Mouse (Mus musculus) midbrain, embryonic 14.5 days (tissue): ENCODE results near the gene Cdh22. TPM values are rescaled to one million over a fixed set of nuclear protein-coding genes. Genes with fewer than 3 reads are reported as not detected.

ENCODE experiments used
- ATAC-seq: fragments of 200-750 bp; cut with Nextera tagmentation; 2 replicates; pipeline ENCODE4 v1.8.0; 2017; ENCODE audit warnings: moderate number of reproducible peaks, moderate library complexity; ENCODE audit not compliant: low FRiP score, low TSS enrichment
- DNase-seq: peaks from one replicate; pipeline ENCODE4 v3.0.0-alpha.2; 2015
- H3K27ac ChIP-seq: fragments of 300-500 bp; sonication (generic); replicated peaks from 2 replicates; pipeline ENCODE4 v1.5.1; 2014; ENCODE audit warnings: mild to moderate bottlenecking, low read depth, low read length, moderate library complexity
- H3K27me3 ChIP-seq: fragments of 300-500 bp; sonication (generic); 2 replicates; pipeline ENCODE4 v1.6.1; 2014; ENCODE audit warnings: low read length, control low read depth, mixed read lengths; ENCODE audit not compliant: control insufficient read depth, insufficient read depth
- H3K36me3 ChIP-seq: fragments of 300-500 bp; sonication (generic); 2 replicates; pipeline ENCODE4 v1.6.1; 2014; ENCODE audit warnings: low read length, control low read depth; ENCODE audit not compliant: control insufficient read depth, insufficient read depth
- H3K4me1 ChIP-seq: fragments of 300-500 bp; sonication (generic); 2 replicates; pipeline ENCODE4 v1.6.1; 2014; ENCODE audit warnings: mild to moderate bottlenecking, antibody characterized with exemption, low read length, control low read depth; ENCODE audit not compliant: control insufficient read depth, insufficient read depth
- H3K4me2 ChIP-seq: fragments of 300-500 bp; sonication (generic); 2 replicates; pipeline ENCODE4 v1.6.1; 2014; ENCODE audit warnings: mild to moderate bottlenecking, low read length, moderate library complexity
- H3K4me3 ChIP-seq: fragments of 300-500 bp; sonication (generic); replicated peaks from 2 replicates; pipeline ENCODE4 v1.5.1; 2014; ENCODE audit warnings: low read depth, low read length
- H3K9ac ChIP-seq: fragments of 300-500 bp; sonication (generic); replicated peaks from 2 replicates; pipeline ENCODE4 v1.6.1; 2014; ENCODE audit warnings: mild to moderate bottlenecking, low read length, moderate library complexity
- H3K9me3 ChIP-seq: fragments of 300-500 bp; sonication (generic); 2 replicates; pipeline ENCODE4 v1.6.1; 2016; ENCODE audit warnings: low read length, control low read depth, mixed read lengths; ENCODE audit not compliant: control insufficient read depth
- WGBS: fragments of 180-500 bp; shearing (Covaris S2); extraction: QIAGEN DNeasy Blood & Tissue Kit; methylation state at CpG from one replicate; pipeline ENCODE4 v1.1.7; 2014; 5-methylcytosine and 5-hydroxymethylcytosine counted together
- polyA plus RNA-seq: library from polyadenylated mRNA; unstranded; fragments of >200 nt; fragmentation: Nextera tagmentation; extraction: Ambion mirVana; gene quantifications from 2 replicates; pipeline ENCODE4 v1.2.1, GENCODE M21; 2014

Cdh22 gene
- polyA plus RNA-seq, 1 experiment from 2014 or later: 15.8 TPM

DNA sequence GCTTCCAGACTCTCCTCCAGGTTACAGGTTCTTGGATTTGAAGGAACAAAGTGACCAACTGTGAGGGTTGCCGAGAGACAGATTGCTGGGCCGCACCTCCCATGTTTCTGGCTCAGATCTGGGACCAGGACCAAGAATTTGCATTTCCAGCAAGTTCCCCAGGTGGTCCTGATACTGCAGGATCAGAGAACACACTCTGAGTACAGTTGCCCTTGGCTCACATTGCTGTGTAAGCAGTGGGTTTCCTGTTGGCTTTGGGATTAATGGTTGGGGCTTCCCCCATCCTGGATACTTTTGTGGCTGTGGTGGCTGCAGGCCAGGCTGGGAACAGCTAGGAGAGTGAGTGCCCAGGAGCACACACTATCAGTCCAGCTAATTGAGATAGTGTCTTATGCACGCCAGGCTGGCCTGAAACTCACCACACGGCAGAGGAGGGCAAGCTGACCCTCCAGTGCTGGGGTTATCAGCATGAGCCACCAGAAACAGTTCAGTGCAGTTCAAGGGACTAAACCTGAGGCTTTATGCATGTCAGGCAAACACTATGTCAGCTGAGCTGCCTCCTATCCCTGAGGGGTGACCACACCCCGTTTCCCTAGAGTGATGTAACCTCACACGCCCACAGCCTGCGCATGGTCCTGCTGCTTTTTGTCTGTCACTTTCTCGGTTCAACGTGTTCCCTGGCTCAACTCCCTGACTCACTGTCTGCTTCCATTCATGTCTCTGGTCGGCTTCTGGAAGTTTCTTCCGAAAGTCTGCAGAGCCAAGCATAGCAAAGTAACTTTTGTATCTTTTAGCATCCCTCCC lies 160.4 kb downstream of the Cdh22 start:
- peaks cover 35% of the 10 kb centered on the region for H3K4me1 ChIP-seq
- no peak for ATAC-seq
- no peak overlapping the region for H3K9ac ChIP-seq
- H3K4me3 ChIP-seq: no peak overlapping the region
- no peaks in the 10 kb centered on the region for H3K9me3 ChIP-seq
- H3K27me3 ChIP-seq: peaks cover 4% of the 10 kb centered on the region; the same call in 1 of the 2 replicates
- H3K4me2 ChIP-seq: no peak overlapping the region
- H3K36me3 ChIP-seq: no peaks in the 10 kb centered on the region
- DNase-seq: no peak
- H3K27ac ChIP-seq: no peak overlapping the region
- WGBS: 54% methylated on average over 11 of the region's 11 CpGs

DNA sequence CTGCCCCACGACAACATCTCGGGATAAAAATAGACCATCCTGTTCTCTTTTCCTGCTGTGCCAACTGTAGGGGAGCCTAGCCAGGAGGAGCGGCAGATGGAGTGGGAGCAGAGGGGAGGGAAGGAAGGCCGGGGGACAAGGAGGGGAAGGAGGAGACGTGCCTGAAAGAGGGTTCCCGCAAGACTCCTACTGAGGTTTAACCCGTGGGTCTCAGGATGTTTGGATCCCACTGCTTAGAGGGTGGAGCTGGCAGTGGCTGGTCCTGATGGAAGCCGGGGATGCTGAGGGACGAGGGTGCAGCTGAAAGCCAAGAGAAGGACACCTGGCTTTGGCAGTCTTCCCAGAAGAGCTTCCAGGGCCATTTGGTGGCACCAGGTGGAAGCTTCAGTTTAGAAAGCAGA lies 161.3 kb downstream of the Cdh22 start:
- Histone ChIP-seq H3K9ac (no peak overlapping the region), H3K9me3 (no peaks in the 10 kb centered on the region), H3K36me3 (no peaks in the 10 kb centered on the region), H3K27me3 (peaks cover 4% of the 10 kb centered on the region; the same call in 1 of the 2 replicates), H3K4me3 (no peak overlapping the region), H3K27ac (no peak overlapping the region), H3K4me2 (no peak overlapping the region), H3K4me1 (peaks cover 26% of the 10 kb centered on the region)
- DNase-seq: no peak
- no peak for ATAC-seq
- 24% methylated on average over 9 of the region's 9 CpGs for WGBS

DNA sequence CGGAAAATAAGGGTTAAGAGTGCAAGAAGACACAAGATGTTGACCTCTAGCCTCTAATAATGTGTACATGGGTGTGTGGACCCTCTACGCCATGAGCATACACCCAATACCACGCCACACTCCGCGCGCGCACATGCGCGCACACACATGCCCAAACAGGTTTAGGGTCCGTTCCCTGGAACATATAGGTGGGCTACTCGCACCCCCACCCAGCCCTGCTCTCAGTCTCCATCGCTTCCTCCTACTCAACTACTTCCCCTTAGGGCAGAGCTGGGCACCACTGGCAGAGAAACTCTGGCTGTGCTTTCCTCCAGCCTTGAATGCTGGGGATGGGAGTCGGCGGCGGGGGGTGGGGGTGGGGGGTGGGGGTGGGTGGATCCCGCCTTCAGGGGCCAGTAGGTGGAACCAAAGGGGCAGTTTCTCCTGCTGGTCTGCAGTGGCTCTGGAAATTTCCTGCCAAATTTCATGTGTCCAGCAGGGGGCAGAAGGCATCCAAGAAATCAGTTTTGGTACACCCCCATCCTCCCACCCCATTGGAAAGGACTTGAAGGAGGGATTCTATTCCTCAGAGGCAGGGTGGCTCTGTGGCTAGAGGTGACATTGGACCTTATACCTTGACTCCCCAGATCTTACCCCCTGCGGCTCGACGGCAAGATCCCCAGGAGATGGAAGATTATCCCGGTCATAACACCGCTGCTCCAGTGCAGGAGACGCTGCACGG lies 164.4 kb downstream of the Cdh22 start:
- 0 out of 2 replicates have a peak, but pooled peaks have one; percentile 8 for ATAC-seq
- peaks cover 4% of the 10 kb centered on the region; the same call in 1 of the 2 replicates for H3K27me3 ChIP-seq
- H3K4me1 ChIP-seq: peaks cover 3% of the 10 kb centered on the region; the same call in 1 of the 2 replicates
- H3K9ac ChIP-seq: peak overlapping the region; percentile 24; the same call in 1 of the 2 replicates
- H3K27ac ChIP-seq: no peak overlapping the region
- H3K36me3 ChIP-seq: no peaks in the 10 kb centered on the region
- no peak overlapping the region for H3K4me3 ChIP-seq
- H3K9me3 ChIP-seq: no peaks in the 10 kb centered on the region
- WGBS: 19% methylated on average over 23 of the region's 23 CpGs
- peak; percentile 88 for DNase-seq
- H3K4me2 ChIP-seq: peak overlapping the region; percentile 30

DNA sequence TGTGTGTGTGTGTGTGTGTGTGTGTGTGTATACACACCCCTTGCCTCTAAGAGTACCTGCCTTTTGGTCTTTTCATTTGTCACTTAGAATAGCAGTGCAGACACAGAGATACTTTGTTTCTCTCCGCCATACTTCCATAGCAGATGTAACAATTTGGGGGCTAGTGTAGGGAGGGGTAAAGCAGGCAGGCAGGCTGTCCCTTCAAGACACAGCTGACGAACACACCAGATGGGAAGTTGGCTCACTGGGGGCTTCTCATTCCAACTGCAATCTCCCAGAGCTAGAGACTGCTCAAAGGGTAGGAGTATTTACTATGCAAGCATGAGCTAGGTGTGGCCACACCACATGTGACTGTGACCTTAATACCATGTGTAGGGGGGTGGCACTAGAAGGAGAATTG lies 165.8 kb downstream of the Cdh22 start:
- no peak for ATAC-seq
- Histone ChIP-seq H3K9ac (no peak overlapping the region), H3K36me3 (no peaks in the 10 kb centered on the region), H3K4me3 (no peak overlapping the region), H3K9me3 (no peaks in the 10 kb centered on the region), H3K4me2 (no peak overlapping the region), H3K4me1 (peaks cover 3% of the 10 kb centered on the region; the same call in 1 of the 2 replicates), H3K27ac (no peak overlapping the region), H3K27me3 (no peaks in the 10 kb centered on the region; the same call in 1 of the 2 replicates)
- DNase-seq: no peak
- WGBS: 77% methylated on average over 2 of the region's 2 CpGs

DNA sequence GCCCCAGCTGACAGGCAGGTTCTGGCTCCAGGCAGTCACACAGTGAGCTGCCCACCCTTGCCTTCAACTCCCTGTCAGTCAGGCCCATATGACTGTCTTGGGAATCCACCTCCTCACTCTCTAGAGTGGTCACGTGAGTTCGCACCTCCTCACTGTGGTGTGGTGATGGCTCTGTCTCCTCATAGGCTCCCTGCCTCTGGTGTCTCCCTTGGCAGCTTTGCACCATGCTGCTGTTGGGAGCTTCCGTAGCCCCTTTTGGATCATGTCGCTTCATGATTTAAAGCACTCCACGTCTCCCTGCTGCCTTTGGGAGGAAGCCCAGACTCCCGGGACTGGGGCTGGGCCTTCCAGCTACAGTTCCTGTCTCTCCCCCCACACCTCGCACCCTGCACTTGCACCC lies 170.2 kb downstream of the Cdh22 start:
- Histone ChIP-seq H3K4me3 (no peak overlapping the region), H3K27me3 (no peaks in the 10 kb centered on the region), H3K4me2 (no peak overlapping the region), H3K9ac (no peak overlapping the region), H3K36me3 (no peaks in the 10 kb centered on the region), H3K27ac (no peak overlapping the region), H3K4me1 (no peaks in the 10 kb centered on the region), H3K9me3 (no peaks in the 10 kb centered on the region)
- DNase-seq (no peak), ATAC-seq (no peak)
- WGBS: 69% methylated on average over 7 of the region's 7 CpGs

DNA sequence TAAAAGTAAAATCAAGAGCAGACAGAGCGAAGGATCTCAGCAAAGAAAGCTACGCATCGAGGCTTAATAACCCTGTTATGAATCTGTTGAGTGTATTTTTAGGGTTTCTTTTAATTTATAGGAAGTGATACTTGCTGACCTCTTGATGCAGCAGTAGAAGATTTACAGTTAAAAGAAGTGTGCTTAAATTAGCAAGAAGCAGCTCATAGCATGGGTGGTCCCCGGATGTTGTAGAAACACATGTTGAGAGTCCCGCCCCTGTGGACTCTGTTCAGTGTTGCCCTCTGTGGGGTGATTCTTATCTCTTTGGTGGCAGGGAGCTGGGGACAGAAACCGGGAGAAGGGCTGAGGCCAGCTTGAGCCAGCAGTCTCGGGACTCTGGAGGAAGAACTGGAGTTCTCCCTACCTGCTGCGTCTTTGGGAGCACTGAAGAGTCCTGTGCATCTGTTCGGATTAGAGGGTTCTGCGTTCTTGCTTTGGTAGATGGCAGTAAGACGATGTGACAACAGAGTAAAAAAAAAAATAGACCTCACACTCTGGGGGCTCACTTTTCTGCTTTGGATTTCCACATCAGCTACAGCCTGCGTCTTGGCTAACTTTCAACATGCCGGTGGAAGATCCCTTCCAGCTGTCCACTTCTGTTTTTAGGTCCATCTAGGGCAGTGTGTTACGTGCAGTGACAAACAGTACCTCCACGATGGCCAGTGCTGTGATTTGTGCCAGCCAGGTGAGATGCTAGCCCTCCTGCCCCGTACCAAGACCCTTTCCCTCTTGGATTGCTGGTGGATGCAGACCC lies 172.8 kb downstream of the Cdh22 start:
- Histone ChIP-seq H3K4me2 (no peak overlapping the region), H3K9me3 (no peaks in the 10 kb centered on the region), H3K36me3 (no peaks in the 10 kb centered on the region), H3K4me1 (no peaks in the 10 kb centered on the region), H3K9ac (no peak overlapping the region), H3K27ac (no peak overlapping the region), H3K27me3 (0 out of 2 replicates have a peak, but pooled peaks cover under 1% of the 10 kb centered on the region), H3K4me3 (no peak overlapping the region)
- ATAC-seq (no peak), DNase-seq (no peak)
- 88% methylated on average over 16 of the region's 16 CpGs for WGBS

Other genes with a start within 250 kb of the Cdh22 start
- gene Ncoa5, start 200.0 kb downstream of the Cdh22 start, polyA plus RNA-seq: 76.6 and 105 TPM in 2 replicates
- 5.1 and 7.3 TPM in 2 replicates for gene Cd40, start 179.2 kb downstream of the Cdh22 start, polyA plus RNA-seq
- gene 1700025C18Rik, start 144.1 kb downstream of the Cdh22 start, polyA plus RNA-seq: not detected in 2 replicates
- 60.8 and 65.2 TPM in 2 replicates for gene Slc35c2, start 53.0 kb upstream of the Cdh22 start, polyA plus RNA-seq
- gene Elmo2, start 91.6 kb upstream of the Cdh22 start, polyA plus RNA-seq: 92.3 and 109 TPM in 2 replicates
- gene Zfp663, start 133.9 kb upstream of the Cdh22 start, polyA plus RNA-seq: 8.4 and 10.8 TPM in 2 replicates
- 11.7 and 15.7 TPM in 2 replicates for gene Zfp334, start 153.4 kb upstream of the Cdh22 start, polyA plus RNA-seq
- gene Ocstamp, start 165.6 kb upstream of the Cdh22 start, polyA plus RNA-seq: 0.08 TPM in 1 of 2 replicates, not detected in the other
- 3.9 and 5.5 TPM in 2 replicates for gene Slc13a3, start 238.4 kb upstream of the Cdh22 start, polyA plus RNA-seq